Mouse (Mus musculus) ES-E14 (cell line): ENCODE measurements around the gene Ube4b. TPM values are rescaled to one million over a fixed set of nuclear protein-coding genes. Genes with fewer than 3 reads are reported as not detected.

Source experiments
- DNase-seq: peaks from one replicate; pipeline ENCODE4 v3.0.0-alpha.2; 2013; ENCODE audit warnings: low read depth, low spot score
- H3K27ac ChIP-seq: 2 replicates; pipeline ENCODE4 v1.5.1; 2012; ENCODE audit warnings: low read depth, mild to moderate bottlenecking, low read length, moderate library complexity, mixed read lengths; ENCODE audit not compliant: poor library complexity, insufficient read depth, severe bottlenecking
- H3K36me3 ChIP-seq: 2 replicates; pipeline ENCODE4 v1.6.1; 2012; ENCODE audit warnings: mild to moderate bottlenecking, low read length, moderate library complexity, mixed read lengths; ENCODE audit not compliant: control insufficient read depth, poor library complexity, insufficient read depth, severe bottlenecking
- H3K4me1 ChIP-seq, 2 experiments: fragments of 150-350 bp in 1 of 2; sonication (generic) in 1 of 2; 2 replicates each; pipeline ENCODE4 v1.6.1; 2012; ENCODE audit warnings: low read length in 2 of 2, mild to moderate bottlenecking in 1 of 2, mixed read lengths in 1 of 2; ENCODE audit not compliant: control insufficient read depth in 2 of 2, insufficient read depth in 2 of 2, poor library complexity in 1 of 2
- H3K4me3 ChIP-seq, 2 experiments: fragments of 150-350 bp in 1 of 2; sonication (generic) in 1 of 2; 2 replicates each; pipeline ENCODE4 v1.5.1; 2012; ENCODE audit warnings: low read length in 2 of 2, low read depth in 1 of 2, mild to moderate bottlenecking in 1 of 2, mixed read lengths in 1 of 2; ENCODE audit not compliant: insufficient read depth in 1 of 2, poor library complexity in 1 of 2, severe bottlenecking in 1 of 2
- H3K9ac ChIP-seq: 2 replicates; pipeline ENCODE4 v1.6.1; 2012; ENCODE audit warnings: low read depth, mild to moderate bottlenecking, low read length, mixed read lengths; ENCODE audit not compliant: poor library complexity, insufficient read depth, severe bottlenecking
- H3K9me3 ChIP-seq: fragments of 150-350 bp; sonication (generic); 2 replicates; pipeline ENCODE4 v1.6.1; 2012; ENCODE audit warnings: low read depth, mild to moderate bottlenecking, low read length; ENCODE audit not compliant: control insufficient read depth, insufficient read depth
- CHD2 ChIP-seq: IDR thresholded peaks from 2 replicates; pipeline ENCODE4 v1.6.1; 2014; ENCODE audit warnings: mild to moderate bottlenecking, low read depth, low read length, inconsistent platforms
- HCFC1 ChIP-seq: IDR thresholded peaks from 2 replicates; pipeline ENCODE4 v1.6.1; 2012; ENCODE audit warnings: low read length, inconsistent platforms, borderline replicate concordance; ENCODE audit not compliant: insufficient read depth
- MAFK ChIP-seq: IDR thresholded peaks from 2 replicates; pipeline ENCODE4 v1.6.1; 2014; ENCODE audit warnings: mild to moderate bottlenecking, low read depth, low read length, inconsistent platforms; ENCODE audit not compliant: insufficient read depth
- ZC3H11A ChIP-seq: IDR thresholded peaks from 2 replicates; pipeline ENCODE4 v1.6.1; 2012; ENCODE audit warnings: low read depth, mild to moderate bottlenecking, inconsistent platforms, low read length, borderline replicate concordance
- ZNF384 ChIP-seq: IDR thresholded peaks from 2 replicates; pipeline ENCODE4 v1.6.1; 2012; ENCODE audit warnings: low read depth, low read length, inconsistent platforms
- in situ Hi-C, 2 experiments: fragments of 600-800 bp; cut with MboI; formaldehyde crosslinking; loops; one replicate each; pipeline ENCODE4 v1.15.1; 2025; ENCODE audit warnings: low sequenced_read_pairs in 2 of 2, inconsistent platforms in 1 of 2; ENCODE audit not compliant: unreplicated experiment in 2 of 2
- total RNA-seq: library from RNA; depleted of rRNA; stranded (reverse); fragments of 300-350 nt; gene quantifications from 2 replicates; pipeline ENCODE4 v1.2.3, GENCODE M21; 2012

Ube4b gene
- total RNA-seq, 1 experiment = 72.4 TPM

GRCm38 (mm10) chr4:149325411-149326162 lies 101.0 kb downstream of the Ube4b start:
- no peak overlapping the region for H3K27ac ChIP-seq
- no peaks in the 10 kb centered on the region; a peak in 1 of 4 replicates for H3K4me1 ChIP-seq
- H3K4me3 ChIP-seq = no peak overlapping the region
- no peaks in the 10 kb centered on the region for H3K9me3 ChIP-seq
- no peak for TF ChIP-seq CHD2
- no peak for TF ChIP-seq ZC3H11A
- no peak for TF ChIP-seq HCFC1
- TF ChIP-seq ZNF384 = no peak
- no peak for TF ChIP-seq MAFK
- peaks cover 23% of the 10 kb centered on the region for H3K36me3 ChIP-seq
- in situ Hi-C loops = no loop called here
- H3K9ac ChIP-seq = no peak overlapping the region
- DNase-seq = no peak

- TF ChIP-seq HCFC1 = no peak
- TF ChIP-seq ZNF384 = no peak
- TF ChIP-seq ZC3H11A = no peak
- no peak for TF ChIP-seq CHD2
- TF ChIP-seq MAFK = no peak
- H3K27ac ChIP-seq = no peak overlapping the region
- no peak for DNase-seq
These were observed 102.8 kb downstream of the Ube4b start for GRCm38 (mm10) chr4:149323730-149324129.

GRCm38 (mm10) chr4:149322718-149323117 lies 103.8 kb downstream of the Ube4b start:
- Histone ChIP-seq H3K9me3 (no peaks in the 10 kb centered on the region), H3K36me3 (peaks cover 4% of the 10 kb centered on the region; the same call in 1 of the 2 replicates), H3K4me3 (no peak overlapping the region), H3K9ac (no peak overlapping the region), H3K4me1 (no peaks in the 10 kb centered on the region; a peak in 1 of 4 replicates), H3K27ac (no peak overlapping the region)
- in situ Hi-C loops = no loop called here
- no peak for TF ChIP-seq ZC3H11A
- TF ChIP-seq ZNF384 = no peak
- no peak for TF ChIP-seq HCFC1
- no peak for TF ChIP-seq MAFK
- TF ChIP-seq CHD2 = no peak
- no peak for DNase-seq

More at GRCm38 (mm10) chr4:149323730-149324129, 102.8 kb downstream of the Ube4b start:
- Histone ChIP-seq H3K4me3 (no peak overlapping the region), H3K36me3 (peaks cover 8% of the 10 kb centered on the region), H3K9me3 (no peaks in the 10 kb centered on the region), H3K4me1 (no peaks in the 10 kb centered on the region; a peak in 1 of 4 replicates), H3K9ac (no peak overlapping the region)
- in situ Hi-C loops = no loop called here

GRCm38 (mm10) chr4:149322286-149322685 lies 104.3 kb downstream of the Ube4b start:
- Histone ChIP-seq H3K9me3 (no peaks in the 10 kb centered on the region), H3K4me3 (no peak overlapping the region), H3K27ac (no peak overlapping the region), H3K9ac (no peak overlapping the region), H3K4me1 (no peaks in the 10 kb centered on the region; a peak in 1 of 4 replicates), H3K36me3 (peaks cover 1% of the 10 kb centered on the region; the same call in 1 of the 2 replicates)
- in situ Hi-C loops = no loop called here
- no peak for TF ChIP-seq MAFK
- no peak for TF ChIP-seq ZC3H11A
- TF ChIP-seq CHD2 = no peak
- TF ChIP-seq HCFC1 = no peak
- TF ChIP-seq ZNF384 = no peak
- no peak for DNase-seq
